Mouse (Mus musculus) CH12.LX (cell line): ENCODE data around the gene Wnt4. TPM values are rescaled to one million over a fixed set of nuclear protein-coding genes. Genes with fewer than 3 reads are reported as not detected.

Experiments
- DNase-seq: peaks from one replicate; pipeline ENCODE4 v3.0.0-alpha.2; 2013; ENCODE audit errors: extremely low read depth
- H3K27ac ChIP-seq: 2 replicates; pipeline ENCODE4 v1.5.1; 2012; ENCODE audit warnings: low read depth, mild to moderate bottlenecking, control low read depth, moderate library complexity; ENCODE audit not compliant: insufficient read depth
- H3K27me3 ChIP-seq: replicated peaks from 2 replicates; pipeline ENCODE3; 2012; ENCODE audit warnings: inconsistent platforms
- H3K36me3 ChIP-seq, 2 experiments: replicated peaks in 1 of 2; 2 replicates each; pipeline versions ENCODE3 to v1.6.1; 2012; ENCODE audit warnings: inconsistent platforms in 1 of 2, low read length in 1 of 2, mild to moderate bottlenecking in 1 of 2, mixed read lengths in 1 of 2, moderate library complexity in 1 of 2; ENCODE audit not compliant: control insufficient read depth in 1 of 2, insufficient read depth in 1 of 2
- H3K4me1 ChIP-seq, 2 experiments: 2 replicates each; pipeline ENCODE4 v1.6.1; 2012; ENCODE audit warnings: inconsistent platforms in 1 of 2, moderate library complexity in 1 of 2; ENCODE audit not compliant: insufficient read depth in 2 of 2, control insufficient read depth in 1 of 2
- H3K4me2 ChIP-seq: 2 replicates; pipeline ENCODE4 v1.6.1; 2012; ENCODE audit warnings: low read depth, mild to moderate bottlenecking, control low read depth; ENCODE audit not compliant: poor library complexity, insufficient read depth, severe bottlenecking
- H3K4me3 ChIP-seq, 3 experiments: fragments of 150-350 bp in 1 of 3; sonication (generic) in 1 of 3; replicated peaks in 1 of 3; 2 replicates each; pipeline versions ENCODE3 to v1.5.1; 2011 to 2012; ENCODE audit warnings: low read depth in 2 of 3, low read length in 2 of 3, mild to moderate bottlenecking in 2 of 3, moderate library complexity in 2 of 3, control low read depth in 1 of 3, improper control_type of control experiment in 1 of 3, inconsistent platforms in 1 of 3, mixed read lengths in 1 of 3; ENCODE audit not compliant: poor library complexity in 1 of 3
- H3K79me2 ChIP-seq: replicated peaks from 2 replicates; pipeline ENCODE4 v1.6.1; 2012; ENCODE audit warnings: mild to moderate bottlenecking, moderate library complexity; ENCODE audit not compliant: control insufficient read depth, poor library complexity, insufficient read depth, severe bottlenecking; ENCODE audit errors: extremely low read depth
- H3K9ac ChIP-seq: 2 replicates; pipeline ENCODE4 v1.6.1; 2012; ENCODE audit warnings: low read depth, mild to moderate bottlenecking, control low read depth, moderate library complexity; ENCODE audit not compliant: insufficient read depth
- H3K9me3 ChIP-seq: replicated peaks from 2 replicates; pipeline ENCODE3; 2012; ENCODE audit warnings: low read length, inconsistent platforms, mixed read lengths
- CTCF ChIP-seq, 2 experiments: IDR thresholded peaks in 1 of 2; conservative IDR thresholded peaks in 1 of 2; 2 replicates each; pipeline ENCODE4 v1.5.1; 2011 to 2012; ENCODE audit warnings: low read depth in 2 of 2, low read length in 2 of 2, improper control_type of control experiment in 1 of 2, inconsistent platforms in 1 of 2, mild to moderate bottlenecking in 1 of 2, moderate library complexity in 1 of 2
- E2F4 ChIP-seq: IDR thresholded peaks from 2 replicates; pipeline ENCODE4 v1.6.1; 2011; ENCODE audit warnings: low read depth, low read length, improper control_type of control experiment; ENCODE audit not compliant: insufficient replicate concordance
- KAT2A ChIP-seq: IDR thresholded peaks from 2 replicates; pipeline ENCODE4 v1.6.1; 2012; ENCODE audit warnings: low read length, improper control_type of control experiment, inconsistent platforms; ENCODE audit not compliant: insufficient replicate concordance
- NELFE ChIP-seq: IDR thresholded peaks from 2 replicates; pipeline ENCODE4 v1.6.1; 2011; ENCODE audit warnings: low read depth, low read length, improper control_type of control experiment
- POLR2AphosphoS2 ChIP-seq: IDR thresholded peaks from 2 replicates; pipeline ENCODE4 v1.6.1; 2011; ENCODE audit warnings: low read depth, low read length, improper control_type of control experiment
- RAD21 ChIP-seq: IDR thresholded peaks from 2 replicates; pipeline ENCODE4 v1.6.1; 2011; ENCODE audit warnings: low read depth, mild to moderate bottlenecking, low read length, improper control_type of control experiment, moderate library complexity
- SMC3 ChIP-seq: IDR thresholded peaks from 2 replicates; pipeline ENCODE4 v1.6.1; 2011; ENCODE audit warnings: low read depth, low read length, improper control_type of control experiment
- ZC3H11A ChIP-seq: IDR thresholded peaks from 2 replicates; pipeline ENCODE4 v1.6.1; 2012; ENCODE audit warnings: low read depth, mild to moderate bottlenecking, inconsistent platforms, low read length, improper control_type of control experiment
- ZMIZ1 ChIP-seq: IDR thresholded peaks from 2 replicates; pipeline ENCODE4 v1.6.1; 2012; ENCODE audit warnings: low read depth, mild to moderate bottlenecking, inconsistent platforms, low read length, improper control_type of control experiment
- dilution Hi-C: fragments of 300-500 bp; cut with MboI; formaldehyde crosslinking; loops from 2 replicates; pipeline ENCODE4 v1.14.3; 2020; ENCODE audit warnings: low sequenced_read_pairs; ENCODE audit not compliant: extremely low pct_unique_long_range_greater_than_20kb, extremely low pct_ligation_motif_present
- in situ Hi-C: fragments of 300-500 bp; cut with MboI; formaldehyde crosslinking; loops from 3 replicates; pipeline ENCODE4 v1.14.3; 2019; ENCODE audit warnings: low sequenced_read_pairs, low pct_ligation_motif_present, low pct_unique_long_range_greater_than_20kb, mixed read lengths
- polyA plus RNA-seq: library from polyadenylated mRNA; unstranded; fragments of >175 nt; gene quantifications from 2 replicates; pipeline ENCODE4 v1.2.1, GENCODE M21; 2012; ENCODE audit warnings: low read depth; ENCODE audit not compliant: insufficient read length
- total RNA-seq, 2 experiments: library from RNA; depleted of rRNA; stranded (reverse); fragments of 300-350 nt in 1 of 2; fragments of >200 nt in 1 of 2; gene quantifications; 2 replicates each; pipeline ENCODE4 v1.2.3; 2012 to 2014

Gene Wnt4
- total and polyA plus RNA-seq, 3 experiments: not detected

DNA sequence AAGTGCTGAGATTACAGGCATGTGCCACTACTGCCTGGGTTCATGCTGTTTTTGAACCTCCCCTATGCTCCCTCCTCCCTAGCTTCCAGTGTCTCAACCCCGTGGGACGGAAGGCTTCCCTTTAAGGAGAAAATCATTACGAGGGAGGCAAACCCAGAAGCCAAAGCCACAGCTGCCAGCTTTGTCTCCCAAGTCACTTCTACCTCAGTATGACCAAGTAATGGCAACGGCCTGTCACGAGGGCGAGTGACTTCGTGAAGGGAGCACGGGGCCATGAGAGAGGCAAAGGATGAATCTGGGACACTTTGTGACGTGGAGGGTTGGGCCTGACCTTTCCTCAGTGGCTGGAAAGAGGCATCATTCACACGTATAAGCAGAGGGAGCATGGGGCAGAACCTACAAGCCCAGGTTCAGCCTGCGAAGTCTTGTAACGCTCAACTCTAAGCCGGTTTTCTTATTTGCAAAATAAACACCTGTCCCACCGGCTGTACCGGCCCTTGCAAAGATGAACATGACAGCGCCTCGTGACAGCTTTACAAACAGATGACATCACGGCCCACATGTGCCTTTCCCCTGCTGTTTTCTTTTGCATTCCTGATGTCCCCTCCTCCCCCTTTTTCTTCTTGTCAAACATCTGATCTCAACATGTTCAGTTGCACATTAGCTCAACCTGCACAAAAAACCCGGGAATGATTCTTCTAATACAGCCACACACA lies 29.9 kb downstream of the Wnt4 start:
- H3K79me2 ChIP-seq: no peaks in the 10 kb centered on the region
- TF ChIP-seq KAT2A: no peak
- peaks cover 21 to 77% of the 10 kb centered on the region in 2 experiments for H3K36me3 ChIP-seq
- no peak overlapping the region for H3K4me2 ChIP-seq
- no peak overlapping the region for H3K27ac ChIP-seq
- no peak overlapping the region for H3K4me3 ChIP-seq
- no peaks in the 10 kb centered on the region for H3K4me1 ChIP-seq
- in situ Hi-C loops (no loop called here), dilution Hi-C loops (no loop called here)
- no peak for DNase-seq
- no peak overlapping the region for H3K9ac ChIP-seq
- H3K9me3 ChIP-seq: no peaks in the 10 kb centered on the region
- H3K27me3 ChIP-seq: no peaks in the 10 kb centered on the region

DNA sequence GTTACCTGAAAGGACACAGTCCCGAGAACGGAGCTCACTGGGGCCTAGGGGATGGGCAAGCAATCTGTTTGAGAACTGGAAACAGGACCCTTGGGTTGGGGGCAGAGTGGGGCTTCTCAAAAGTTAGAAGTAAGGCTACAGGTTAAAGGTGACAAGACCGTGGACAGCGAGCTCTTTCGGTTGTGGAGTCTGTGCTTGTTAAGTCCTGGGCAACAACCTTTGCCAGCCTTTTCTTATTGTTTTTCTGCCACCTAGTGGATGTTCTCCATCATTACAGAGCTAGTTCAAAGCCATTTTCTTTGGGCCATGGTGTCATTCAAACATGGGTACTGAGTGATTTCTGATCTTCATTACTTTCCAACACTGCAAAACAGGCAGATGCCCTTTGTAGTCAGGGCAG lies 31.1 kb downstream of the Wnt4 start:
- dilution Hi-C loops (no loop called here), in situ Hi-C loops (no loop called here)
- H3K36me3 ChIP-seq: peaks cover 22 to 87% of the 10 kb centered on the region in 2 experiments
- H3K4me3 ChIP-seq: no peak overlapping the region
- no peaks in the 10 kb centered on the region for H3K79me2 ChIP-seq
- no peaks in the 10 kb centered on the region for H3K27me3 ChIP-seq
- no peak overlapping the region for H3K4me2 ChIP-seq
- no peak overlapping the region for H3K9ac ChIP-seq
- no peak for TF ChIP-seq ZMIZ1
- no peak for TF ChIP-seq NELFE
- TF ChIP-seq CTCF (conservative IDR thresholded peaks at IDR 0.05 in 1 of 2, IDR thresholded peaks at IDR 0.05 in 1 of 2; ENCODE audit: low read depth in 2 of 2, low read length in 2 of 2): peak; percentile 52 to 69; a peak in 3 of 4 replicates
- TF ChIP-seq ZC3H11A: no peak
- peak; percentile 62 for TF ChIP-seq SMC3
- peak; percentile 66 for TF ChIP-seq RAD21
- H3K27ac ChIP-seq: no peak overlapping the region
- peak; percentile 47 for DNase-seq
- no peaks in the 10 kb centered on the region for H3K4me1 ChIP-seq
- no peaks in the 10 kb centered on the region for H3K9me3 ChIP-seq

DNA sequence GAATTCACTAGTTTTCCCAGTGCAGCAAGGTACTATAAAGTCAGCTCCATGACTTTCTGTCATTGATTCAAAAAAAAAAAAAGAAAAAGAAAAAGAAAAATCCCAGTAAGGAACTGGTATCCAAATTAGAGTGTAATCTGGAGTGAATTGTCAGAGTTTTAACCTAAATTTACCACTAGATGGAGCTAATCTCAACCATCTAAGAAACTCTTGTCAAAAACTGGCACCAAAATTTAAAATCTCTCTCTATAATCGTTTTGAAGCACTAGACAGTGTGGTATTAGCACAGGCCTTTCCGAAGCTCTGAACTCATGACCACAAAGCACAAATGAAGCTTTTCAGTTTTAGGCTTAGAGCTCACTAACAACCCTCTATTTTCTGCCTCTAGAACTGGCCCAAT lies 36.2 kb downstream of the Wnt4 start:
- DNase-seq: peak; percentile 24
- no peaks in the 10 kb centered on the region for H3K4me1 ChIP-seq
- no peak overlapping the region for H3K4me3 ChIP-seq
- no peaks in the 10 kb centered on the region for H3K9me3 ChIP-seq
- H3K36me3 ChIP-seq: peaks cover 42 to 75% of the 10 kb centered on the region in 2 experiments
- H3K4me2 ChIP-seq: no peak overlapping the region
- no peak overlapping the region for H3K27ac ChIP-seq
- in situ Hi-C loops (no loop called here), dilution Hi-C loops (no loop called here)
- H3K9ac ChIP-seq: no peak overlapping the region
- peak; percentile 34; the same call in 1 of the 2 replicates for TF ChIP-seq SMC3
- TF ChIP-seq CTCF (conservative IDR thresholded peaks at IDR 0.05 in 1 of 2, IDR thresholded peaks at IDR 0.05 in 1 of 2; ENCODE audit: low read depth in 2 of 2, low read length in 2 of 2): peak in 1 of 2 experiments; percentile 53; a peak in 2 of 4 replicates
- TF ChIP-seq E2F4: no peak
- TF ChIP-seq RAD21: peak; percentile 42
- no peak for TF ChIP-seq POLR2AphosphoS2
- no peaks in the 10 kb centered on the region for H3K27me3 ChIP-seq
- no peaks in the 10 kb centered on the region for H3K79me2 ChIP-seq
